Mouse (Mus musculus): ENCODE measurements around the gene Pdzd3.

The Pdzd3 gene

DNA sequence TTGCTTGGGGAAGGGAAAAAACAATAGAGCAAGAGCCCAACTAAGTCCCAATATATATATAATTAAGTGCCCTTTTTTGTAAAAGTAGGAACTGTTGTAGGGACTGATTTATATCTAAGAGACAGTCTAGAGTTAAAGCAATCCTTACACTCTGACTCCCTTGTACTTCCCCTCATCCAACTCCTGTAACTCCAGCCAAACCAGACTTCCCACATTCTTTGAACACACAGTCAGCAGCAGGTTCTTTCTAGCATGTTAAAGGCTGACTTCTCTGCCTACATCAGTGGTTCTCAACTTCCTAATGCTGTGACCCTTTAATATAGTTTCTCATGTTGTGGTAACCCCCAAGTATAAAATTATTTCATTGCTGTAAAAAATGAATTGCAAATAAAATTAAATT lies 51.7 kb downstream of the Pdzd3 start:
- DNase-seq (ENCODE audit: low spot score) = no peak

DNA sequence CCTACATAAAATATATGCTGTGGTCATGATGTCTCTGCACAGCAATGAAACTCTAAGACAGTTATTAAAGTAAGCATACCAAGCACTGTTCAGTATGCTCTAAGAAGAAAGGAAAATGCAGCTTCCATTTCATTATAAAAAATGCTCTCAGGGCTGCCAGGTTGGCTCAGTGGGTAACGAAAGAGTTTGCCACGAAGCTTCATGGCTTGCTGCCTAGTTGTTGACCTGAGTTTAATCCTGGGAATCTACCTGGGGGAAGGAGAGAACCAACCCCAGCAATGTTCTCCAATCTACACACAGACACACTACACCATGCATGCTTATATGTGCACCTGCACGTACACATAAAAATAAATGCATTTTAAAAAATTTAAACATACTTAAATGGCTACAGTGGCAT lies 52.1 kb downstream of the Pdzd3 start:
- DNase-seq (ENCODE audit: low spot score) = no peak
